24 mouse cellular contexts compared by ENCODE assay signal in genomic region chr2:80594215-80594918, GRCm38 (mm10). TPM values are rescaled to one million over a fixed set of nuclear protein-coding genes. Genes with fewer than 3 reads are reported as not detected.
DNase-seq lines count a peak whose midpoint lies in the region; ATAC-seq and TF ChIP-seq lines count a peak whose summit lies in the region.
"Had no signal": no experiment of that assay in that cellular context is flagged by ENCODE, and none has a peak within 500 bp of the region (broad histone marks: within the 10 kb centered on the region; RNA-seq: fewer than 3 reads in every experiment).

No protein-coding gene starts in this region.

- peak; percentile 34; the same call in 1 of the 2 replicates for ATAC-seq in forebrain, embryonic 14.5 days
- ATAC-seq in forebrain, embryonic 12.5 days (ENCODE audit: low FRiP score): no peak
- ATAC-seq: inflammation-experienced regulatory T-cells, adult 6 months; midbrain, embryonic 13.5 days had no signal

- TF ChIP-seq POLR2A in cerebellum, adult 2 months (IDR thresholded peaks at IDR 0.05; ENCODE audit: borderline replicate concordance, insufficient read depth, low read length): no peak

- H3K4me2 ChIP-seq in forebrain, embryonic 14.5 days (ENCODE audit: low read length): no peak overlapping the region
- no peak overlapping the region for H3K4me2 ChIP-seq in forebrain, embryonic 12.5 days
- H3K4me2 ChIP-seq: embryonic facial prominence, embryonic 12.5 days; hindbrain, embryonic 12.5 days; limb, embryonic 12.5 days; liver, embryonic 13.5 days; lung, embryonic 15.5 days; midbrain, embryonic 13.5 days; neural tube, embryonic 15.5 days had no signal

- H3K9me3 ChIP-seq in forebrain, embryonic 14.5 days (replicated peaks; ENCODE audit: control insufficient read depth, low read length): no peaks in the 10 kb centered on the region
- H3K9me3 ChIP-seq in forebrain, embryonic 12.5 days: no peaks in the 10 kb centered on the region
- H3K9me3 ChIP-seq: embryonic facial prominence, embryonic 12.5 days; hindbrain, embryonic 12.5 days; limb, embryonic 12.5 days; liver, embryonic 13.5 days; lung, embryonic 15.5 days; midbrain, embryonic 13.5 days; neural tube, embryonic 15.5 days had no signal

- 69% methylated on average over 4 of the region's 4 CpGs for WGBS in forebrain, embryonic 14.5 days
- WGBS in forebrain, embryonic 12.5 days: 85% methylated on average over 4 of the region's 4 CpGs
- WGBS in cerebellum, adult 2 months: 78% methylated on average over 4 of the region's 4 CpGs

- intact Hi-C loops in left cerebral cortex, postnatal 14 days (cut with DNase I): loop anchor here (2.0 kb wide), 1 partner anchor 14 kb away; the partner anchor contains the start of gene Nckap1

- H3K36me3 ChIP-seq in forebrain, embryonic 14.5 days (ENCODE audit: control insufficient read depth, insufficient read depth, low read length): no peaks in the 10 kb centered on the region
- no peaks in the 10 kb centered on the region for H3K36me3 ChIP-seq in forebrain, embryonic 12.5 days (replicated peaks)
- H3K36me3 ChIP-seq: embryonic facial prominence, embryonic 12.5 days; hindbrain, embryonic 12.5 days; limb, embryonic 12.5 days; liver, embryonic 13.5 days; lung, embryonic 15.5 days; midbrain, embryonic 13.5 days; neural tube, embryonic 15.5 days had no signal

- no peak overlapping the region for H3K9ac ChIP-seq in forebrain, embryonic 14.5 days (ENCODE audit: low read length)
- H3K9ac ChIP-seq in forebrain, embryonic 12.5 days: no peak overlapping the region
- H3K9ac ChIP-seq: embryonic facial prominence, embryonic 12.5 days; hindbrain, embryonic 12.5 days; limb, embryonic 12.5 days; liver, embryonic 13.5 days; lung, embryonic 15.5 days; midbrain, embryonic 13.5 days; neural tube, embryonic 15.5 days had no signal

- H3K4me3 ChIP-seq in forebrain, embryonic 14.5 days (ENCODE audit: low read depth, low read length): no peak overlapping the region
- no peak overlapping the region for H3K4me3 ChIP-seq in forebrain, embryonic 12.5 days (replicated peaks)
- H3K4me3 ChIP-seq in cerebellum, adult 2 months (replicated peaks; ENCODE audit: insufficient read depth, low read depth, low read length): no peak overlapping the region
- H3K4me3 ChIP-seq: embryonic facial prominence, embryonic 12.5 days; hindbrain, embryonic 12.5 days; limb, embryonic 12.5 days; liver, embryonic 13.5 days; lung, embryonic 15.5 days; midbrain, embryonic 13.5 days; myocyte; neural tube, embryonic 15.5 days had no signal

- H3K27me3 ChIP-seq in forebrain, embryonic 14.5 days (replicated peaks; ENCODE audit: control insufficient read depth, insufficient read depth, low read length): no peaks in the 10 kb centered on the region
- no peaks in the 10 kb centered on the region for H3K27me3 ChIP-seq in forebrain, embryonic 12.5 days
- H3K27me3 ChIP-seq in cerebellum, adult 2 months (ENCODE audit: control insufficient read depth, insufficient read depth, low read length): no peaks in the 10 kb centered on the region
- H3K27me3 ChIP-seq: embryonic facial prominence, embryonic 12.5 days; hindbrain, embryonic 12.5 days; limb, embryonic 12.5 days; lung, embryonic 15.5 days; midbrain, embryonic 13.5 days; neural tube, embryonic 15.5 days had no signal

- no peaks in the 10 kb centered on the region for H3K4me1 ChIP-seq in forebrain, embryonic 14.5 days (ENCODE audit: control insufficient read depth, insufficient read depth, low read length)
- no peaks in the 10 kb centered on the region for H3K4me1 ChIP-seq in forebrain, embryonic 12.5 days
- no peaks in the 10 kb centered on the region for H3K4me1 ChIP-seq in cerebellum, adult 2 months (ENCODE audit: control insufficient read depth, insufficient read depth, low read length)
- H3K4me1 ChIP-seq: embryonic facial prominence, embryonic 12.5 days; hindbrain, embryonic 12.5 days; limb, embryonic 12.5 days; liver, embryonic 13.5 days; lung, embryonic 15.5 days; midbrain, embryonic 13.5 days; neural tube, embryonic 15.5 days had no signal

- H3K27ac ChIP-seq in forebrain, embryonic 14.5 days (ENCODE audit: low read depth, low read length): no peak overlapping the region
- no peak overlapping the region for H3K27ac ChIP-seq in forebrain, embryonic 12.5 days
- no peak overlapping the region for H3K27ac ChIP-seq in cerebellum, adult 2 months (ENCODE audit: insufficient read depth, low read length)
- H3K27ac ChIP-seq: embryonic facial prominence, embryonic 12.5 days; hindbrain, embryonic 12.5 days; limb, embryonic 12.5 days; liver, embryonic 13.5 days; lung, embryonic 15.5 days; midbrain, embryonic 13.5 days; neural tube, embryonic 15.5 days; stomach, postnatal 0 days had no signal

- DNase-seq in forebrain, embryonic 14.5 days (ENCODE audit: low spot score): peak; percentile 32
- peak; percentile 62 to 83 for DNase-seq in right cerebral cortex, postnatal 10 days (ENCODE audit: low spot score in 2 of 2)
- no peak for DNase-seq in right cerebral cortex, postnatal 4 days
- DNase-seq in left cerebral cortex, postnatal 14 days (ENCODE audit: low spot score in 2 of 2): peak; percentile 52 to 86
- DNase-seq in urinary bladder, postnatal 25 days (ENCODE audit: low spot score): no peak
- DNase-seq in urinary bladder, postnatal 36 days (ENCODE audit: low spot score in 2 of 2): no peak
- no peak for DNase-seq in cerebellum, adult 2 months
- DNase-seq: adrenal gland, adult 2 months; cerebellum, adult 11-12 months; gastrocnemius, postnatal 14 days; kidney, adult 9 months; kidney, postnatal 4 days; liver, embryonic 13.5 days; thymus, postnatal 25 days had no signal

- no peak for TF ChIP-seq CTCF in cerebellum, adult 2 months (IDR thresholded peaks at IDR 0.05; ENCODE audit: borderline replicate concordance, insufficient read depth, low read depth, low read length)

RNA-seq across cellular contexts. Expression of gene Nckap1, which starts 13.2 kb away (rescaled TPM):
- 71.3 and 76.9 TPM in 2 replicates for polyA plus RNA-seq in forebrain, embryonic 14.5 days (2014; fragmentation: Nextera tagmentation; extraction: Ambion mirVana)
- 94.5 and 97.9 TPM in 2 replicates for polyA plus RNA-seq in forebrain, embryonic 12.5 days (2016; fragmentation: Nextera tagmentation; extraction: Ambion mirVana)
- total RNA-seq in left cerebral cortex, postnatal 14 days (2021): 100 to 1,000 TPM; 364 to 384 TPM
- polyA plus RNA-seq in cerebellum, adult 2 months (2012; rRNA removed): 173 and 177 TPM in 2 replicates

RNA-seq across cellular contexts. Expression of gene Dusp19, which starts 22.5 kb away (rescaled TPM):
- 18.8 and 19.7 TPM in 2 replicates for polyA plus RNA-seq in forebrain, embryonic 14.5 days (2014; fragmentation: Nextera tagmentation; extraction: Ambion mirVana)
- 18.2 and 18.5 TPM in 2 replicates for polyA plus RNA-seq in forebrain, embryonic 12.5 days (2016; fragmentation: Nextera tagmentation; extraction: Ambion mirVana)
- 10 to 100 TPM; 19.7 to 21.3 TPM for total RNA-seq in left cerebral cortex, postnatal 14 days (2021)
- 16.1 and 16.4 TPM in 2 replicates for polyA plus RNA-seq in cerebellum, adult 2 months (2012; rRNA removed)

RNA-seq across cellular contexts. Expression of gene Nup35, which starts 22.7 kb away (rescaled TPM):
- 66.1 and 66.6 TPM in 2 replicates for polyA plus RNA-seq in forebrain, embryonic 14.5 days (2014; fragmentation: Nextera tagmentation; extraction: Ambion mirVana)
- 58.1 and 64.6 TPM in 2 replicates for polyA plus RNA-seq in forebrain, embryonic 12.5 days (2016; fragmentation: Nextera tagmentation; extraction: Ambion mirVana)
- 10 to 100 TPM; 15.2 to 15.9 TPM for total RNA-seq in left cerebral cortex, postnatal 14 days (2021)
- polyA plus RNA-seq in cerebellum, adult 2 months (2012; rRNA removed): 27.1 and 29.9 TPM in 2 replicates

Comparison
In these comparisons a context has a peak if more than half of its experiments do, and no peak if none do; other contexts are left out.
1. DNase-seq: peak in forebrain, embryonic 14.5 days (single experiment), right cerebral cortex, postnatal 10 days (2 of 2) and left cerebral cortex, postnatal 14 days (2 of 2); none in right cerebral cortex, postnatal 4 days (single experiment), urinary bladder, postnatal 25 days (single experiment), urinary bladder, postnatal 36 days (0 of 2) and cerebellum, adult 2 months (0 of 2).